Mouse (Mus musculus) ES-Bruce4 (cell line): ENCODE measurements at regions not wholly inside any gene's neighbourhood (a gene's known extent, or its start where the extent isn't known, plus 50 kb on each side); places are given as distances from the start of the nearest gene placed in this dataset.

ENCODE experiments used
- CTCF ChIP-seq: IDR thresholded peaks from one replicate; pipeline ENCODE4 v1.8.1; 2011; ENCODE audit warnings: low read depth, low read length
- POLR2A ChIP-seq: IDR thresholded peaks from one replicate; pipeline ENCODE4 v1.8.1; 2011; ENCODE audit warnings: low read length; ENCODE audit not compliant: insufficient read depth

- no peak for TF ChIP-seq CTCF
- TF ChIP-seq POLR2A = no peak
These were observed 630.4 kb upstream of the A1bg start for GRCm38 (mm10) chr15:61553081-61553680.
